Mouse (Mus musculus) testis, adult 2 months (tissue): ENCODE results near the gene Gm47996.

Source experiments
- CTCF ChIP-seq: fragments of 200-500 bp; IDR thresholded peaks from 2 replicates; pipeline ENCODE4 v1.5.1; 2012; ENCODE audit warnings: low read depth, mild to moderate bottlenecking, inconsistent platforms, low read length, moderate library complexity; ENCODE audit not compliant: control insufficient read depth, insufficient read depth, insufficient replicate concordance
- POLR2A ChIP-seq: fragments of 200-500 bp; IDR thresholded peaks from 2 replicates; pipeline ENCODE4 v1.6.1; 2012; ENCODE audit warnings: low read depth, mild to moderate bottlenecking, inconsistent platforms, low read length, moderate library complexity; ENCODE audit not compliant: control insufficient read depth

- TF ChIP-seq CTCF (no peak), POLR2A (no peak)
Measured at GRCm38 (mm10) chr1:151220098-151220497, 10.2 kb downstream of the Gm47996 start.
